Mouse (Mus musculus) gastrocnemius, postnatal 14 days (tissue): ENCODE measurements around the gene Cnst. TPM values are rescaled to one million over a fixed set of nuclear protein-coding genes. Genes with fewer than 3 reads are reported as not detected.

Experiments used
- DNase-seq: peaks from one replicate; pipeline ENCODE4 v3.0.0; 2021; ENCODE audit warnings: mixed read lengths
- intact Hi-C: fragments of 180-260 bp; cut with DNase I; formaldehyde crosslinking; loops from one replicate; pipeline ENCODE4 v1.15.1; 2025; ENCODE audit warnings: low total_unique reads
- total RNA-seq, 2 experiments: library from RNA; stranded (reverse); gene quantifications; 2 replicates each; pipeline ENCODE4 v1.2.3; 2021

Cnst gene
- total RNA-seq, 2 experiments from 2014 or later = 23.4 to 25.9 TPM

DNA sequence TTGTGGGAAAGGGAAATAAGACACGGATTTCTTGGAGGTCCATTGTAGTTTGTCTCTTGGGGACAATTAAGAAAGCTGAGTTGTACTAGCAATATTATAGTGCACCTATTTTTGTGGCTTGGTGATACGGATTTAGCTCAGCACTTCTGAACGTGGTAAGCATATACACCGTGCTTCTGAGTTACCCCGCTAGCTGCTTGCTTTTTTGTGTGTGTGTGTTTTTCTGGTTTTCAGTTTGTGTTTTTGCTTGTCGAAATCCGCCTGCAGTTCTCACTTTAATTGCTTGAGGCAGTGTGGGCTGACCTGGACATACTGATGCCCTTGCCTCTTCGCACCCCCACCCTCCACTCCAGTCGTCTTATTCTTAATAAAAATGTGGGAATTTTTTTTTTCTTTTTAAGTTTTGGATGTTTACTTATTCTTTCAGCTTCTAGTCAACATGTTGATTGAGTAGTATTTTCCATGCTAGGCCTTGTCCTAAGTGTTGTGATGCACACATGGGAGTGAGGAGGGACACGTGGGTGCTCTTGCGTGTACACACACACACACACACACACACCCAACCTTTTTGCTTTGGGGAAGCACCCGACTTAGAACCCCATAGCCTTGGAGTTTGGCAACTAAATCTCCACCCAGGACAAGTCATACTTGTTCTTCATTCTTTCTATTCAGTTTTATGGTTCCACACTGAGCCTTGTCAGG is 122.8 kb downstream of the Cnst start:
- DNase-seq = no peak
- intact Hi-C loops = no loop called here

DNA sequence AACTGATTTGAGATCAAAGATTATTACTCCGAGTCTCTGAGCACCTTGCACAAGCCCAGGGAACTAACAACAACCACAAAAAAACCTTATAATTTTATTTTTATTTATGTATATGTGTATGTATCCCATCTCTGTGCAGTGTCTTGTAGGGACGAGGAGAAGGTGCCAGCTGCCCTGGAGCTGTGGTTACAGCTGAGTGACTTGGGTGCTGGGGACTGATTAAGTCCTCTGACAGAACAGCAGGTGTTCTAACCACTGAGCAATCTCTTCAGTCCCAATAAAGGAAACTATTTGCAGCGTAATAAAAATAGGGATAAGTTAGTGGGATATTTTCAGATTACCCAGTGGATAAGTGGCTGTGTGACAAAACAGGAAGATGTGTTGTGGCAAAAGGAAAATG is 128.2 kb downstream of the Cnst start:
- intact Hi-C loops = no loop called here
- DNase-seq = no peak

DNA sequence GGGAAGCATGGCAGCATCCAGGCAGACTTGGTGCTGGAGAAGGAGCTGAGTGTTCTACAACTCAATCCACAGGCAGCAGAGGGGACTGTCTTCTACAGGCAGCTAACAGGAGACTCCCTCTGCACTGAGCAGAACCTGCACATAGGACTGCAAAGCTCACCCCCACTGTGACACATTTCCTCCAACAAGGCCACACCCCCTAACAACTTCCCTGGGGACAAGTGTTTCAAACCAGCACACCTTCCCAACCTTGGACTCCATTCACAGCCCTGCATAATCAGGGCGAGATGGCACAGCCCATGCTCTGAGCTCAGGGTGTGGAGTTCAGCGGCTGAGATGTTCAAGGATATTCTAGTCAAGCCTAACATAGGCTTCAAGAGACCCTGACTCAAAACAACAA is 130.9 kb downstream of the Cnst start:
- intact Hi-C loops = no loop called here
- no peak for DNase-seq

Other genes starting within 250 kb of the Cnst start
- gene Smyd3, start 28.3 kb upstream of the Cnst start, total RNA-seq = 1 to 10 TPM; 4.3 to 5.1 TPM
- gene Tfb2m, start 103 bp upstream of the Cnst start, total RNA-seq = 10 to 100 TPM; 26.0 to 27.7 TPM
- gene Sccpdh, start 121.8 kb downstream of the Cnst start, total RNA-seq = 10 to 100 TPM; 43.1 to 47.0 TPM
- gene Kif28, start 198.9 kb downstream of the Cnst start, total RNA-seq = under 1 TPM; 0.13 to 0.16 TPM